Mouse (Mus musculus) cerebellum, postnatal 25 days (tissue): ENCODE measurements around the gene Tomm34.

Source experiments
- DNase-seq, 2 experiments: peaks; one replicate each; pipeline ENCODE4 v3.0.0; 2021; ENCODE audit warnings: mixed read lengths in 2 of 2

Tomm34 gene

GRCm38 (mm10) chr2:164007987-164008545 is 62.9 kb downstream of the Tomm34 start:
- no peak for DNase-seq

GRCm38 (mm10) chr2:164007547-164007946 is 63.4 kb downstream of the Tomm34 start:
- DNase-seq, result no peak

- no peak for DNase-seq
Measured at GRCm38 (mm10) chr2:164006932-164007331, 64.0 kb downstream of the Tomm34 start.

- DNase-seq, result no peak
Measured at GRCm38 (mm10) chr2:164004503-164004902, 66.5 kb downstream of the Tomm34 start.
